Comparison of ENCODE assay signal across 10 mouse cellular contexts in genomic region chr2:172474970-172475369, GRCm38 (mm10). TPM values are rescaled to one million over a fixed set of nuclear protein-coding genes. Genes with fewer than 3 reads are reported as not detected.
A peak's percentile ranks its signal among the peaks of the same experiment; 100 is the strongest.
DNase-seq lines count a peak whose midpoint lies in the region; ATAC-seq and TF ChIP-seq lines count a peak whose summit lies in the region.
"Had no signal": no experiment of that assay in that cellular context is flagged by ENCODE, and none has a peak within 500 bp of the region (broad histone marks: within the 10 kb centered on the region; RNA-seq: fewer than 3 reads in every experiment).

No protein-coding gene starts in this region.

- DNase-seq in forebrain, postnatal 0 days: no peak
- DNase-seq in forebrain, embryonic 11.5 days (ENCODE audit: low spot score): no peak
- DNase-seq in A20 (ENCODE audit: low read depth, low spot score): peak; percentile 56
- DNase-seq in brain, adult 2 months (ENCODE audit: low read depth, low spot score): peak; percentile 36
- peak; percentile 39 for DNase-seq in lung, postnatal 14 days
- DNase-seq in frontal cortex, adult 2 months (ENCODE audit: extremely low spot score in 1 of 2, low spot score in 1 of 2): no peak
- DNase-seq in gastrocnemius, postnatal 25 days: no peak
- no peak for DNase-seq in ovary, postnatal 10 days (ENCODE audit: low spot score)

- H3K9me3 ChIP-seq in forebrain, postnatal 0 days (ENCODE audit: low read length): no peaks in the 10 kb centered on the region
- H3K9me3 ChIP-seq in forebrain, embryonic 11.5 days (ENCODE audit: control insufficient read depth, low read length): no peaks in the 10 kb centered on the region

- H3K36me3 ChIP-seq in forebrain, postnatal 0 days (ENCODE audit: insufficient read depth): 0 out of 2 replicates have a peak, but pooled peaks cover under 1% of the 10 kb centered on the region
- H3K36me3 ChIP-seq in forebrain, embryonic 11.5 days (ENCODE audit: control insufficient read depth, insufficient read depth, low read length): no peaks in the 10 kb centered on the region

- TF ChIP-seq CTCF in forebrain, postnatal 0 days (IDR thresholded peaks at IDR 0.05; ENCODE audit: low read depth): peak; percentile 52; the same call in 1 of the 2 replicates

- H3K27ac ChIP-seq in forebrain, postnatal 0 days (ENCODE audit: low read depth, low read length): no peak overlapping the region
- no peak overlapping the region for H3K27ac ChIP-seq in forebrain, embryonic 11.5 days (ENCODE audit: low read depth, low read length)

- no peaks in the 10 kb centered on the region for H3K27me3 ChIP-seq in forebrain, postnatal 0 days (ENCODE audit: insufficient read depth, low read length)
- H3K27me3 ChIP-seq in forebrain, embryonic 11.5 days (ENCODE audit: control insufficient read depth, insufficient read depth, low read length): no peaks in the 10 kb centered on the region

- no peaks in the 10 kb centered on the region for H3K4me1 ChIP-seq in forebrain, postnatal 0 days (ENCODE audit: insufficient read depth)
- H3K4me1 ChIP-seq in forebrain, embryonic 11.5 days (replicated peaks; ENCODE audit: control insufficient read depth, insufficient read depth, low read length): no peaks in the 10 kb centered on the region

- H3K9ac ChIP-seq in forebrain, postnatal 0 days: no peak overlapping the region
- no peak overlapping the region for H3K9ac ChIP-seq in forebrain, embryonic 11.5 days (ENCODE audit: low read length)

- H3K4me2 ChIP-seq in forebrain, postnatal 0 days (ENCODE audit: low read depth): no peak overlapping the region
- H3K4me2 ChIP-seq in forebrain, embryonic 11.5 days (ENCODE audit: low read depth, low read length, severe bottlenecking): no peak overlapping the region

- no peak for ATAC-seq in forebrain, postnatal 0 days
- ATAC-seq in forebrain, embryonic 11.5 days (replicated peaks; ENCODE audit: low FRiP score): no peak

- H3K4me3 ChIP-seq in forebrain, postnatal 0 days (ENCODE audit: low read depth, low read length): no peak overlapping the region
- no peak overlapping the region for H3K4me3 ChIP-seq in forebrain, embryonic 11.5 days (ENCODE audit: low read depth, low read length)

- WGBS in forebrain, postnatal 0 days: 31% methylated on average over 6 of the region's 6 CpGs
- 35% methylated on average over 6 of the region's 6 CpGs for WGBS in forebrain, embryonic 11.5 days

RNA-seq across cellular contexts. Expression of gene Fam209, which starts 2.6 kb away (rescaled TPM):
- 1.1 and 2.3 TPM in 2 replicates for total RNA-seq in forebrain, postnatal 0 days (2014; rRNA removed)
- polyA plus RNA-seq in forebrain, postnatal 0 days (2015; fragmentation: Nextera tagmentation; extraction: Ambion mirVana): 0.23 and 0.50 TPM in 2 replicates
- polyA plus RNA-seq in forebrain, embryonic 11.5 days (2014; fragmentation: Nextera tagmentation; extraction: Ambion mirVana): 0.39 and 0.97 TPM in 2 replicates
- 0.24 TPM in 1 of 2 replicates, not detected in the other for polyA plus RNA-seq in frontal cortex, adult 2 months (2012; rRNA removed)
- under 1 TPM; 0.40 to 0.56 TPM for total RNA-seq in gastrocnemius, postnatal 25 days (2021)
- polyA plus RNA-seq: intestine, embryonic 14.5 days; neural tube, embryonic 14.5 days had no signal

RNA-seq across cellular contexts. Expression of gene Gcnt7, which starts 16.6 kb away (rescaled TPM):
- not detected in 2 replicates for total RNA-seq in forebrain, postnatal 0 days (2014; rRNA removed)
- 0.38 and 0.74 TPM in 2 replicates for polyA plus RNA-seq in forebrain, postnatal 0 days (2015; fragmentation: Nextera tagmentation; extraction: Ambion mirVana)
- 1.5 TPM in 2 replicates for polyA plus RNA-seq in forebrain, embryonic 11.5 days (2014; fragmentation: Nextera tagmentation; extraction: Ambion mirVana)
- polyA plus RNA-seq in frontal cortex, adult 2 months (2012; rRNA removed): 0.04 TPM in 1 of 2 replicates, not detected in the other
- total RNA-seq in gastrocnemius, postnatal 25 days (2021): not detected

RNA-seq across cellular contexts. Expression of gene Rtf2, which starts 34.6 kb away (rescaled TPM):
- 80.0 and 84.0 TPM in 2 replicates for total RNA-seq in forebrain, postnatal 0 days (2014; rRNA removed)
- polyA plus RNA-seq in forebrain, postnatal 0 days (2015; fragmentation: Nextera tagmentation; extraction: Ambion mirVana): 86.1 and 99.6 TPM in 2 replicates
- polyA plus RNA-seq in forebrain, embryonic 11.5 days (2014; fragmentation: Nextera tagmentation; extraction: Ambion mirVana): 86.0 and 90.5 TPM in 2 replicates
- polyA plus RNA-seq in frontal cortex, adult 2 months (2012; rRNA removed): 77.9 and 79.1 TPM in 2 replicates
- 10 to 100 TPM; 28.4 to 29.4 TPM for total RNA-seq in gastrocnemius, postnatal 25 days (2021)

Comparison
In these comparisons a context has a peak if more than half of its experiments do, and no peak if none do; other contexts are left out.
1. DNase-seq: peak in A20 (single experiment), brain, adult 2 months (single experiment) and lung, postnatal 14 days (single experiment); none in forebrain, postnatal 0 days (single experiment), forebrain, embryonic 11.5 days (single experiment), frontal cortex, adult 2 months (0 of 2), gastrocnemius, postnatal 25 days (single experiment) and ovary, postnatal 10 days (single experiment).